Mouse (Mus musculus): Measurements from ENCODE around the gene Shroom3.

Gene Shroom3

DNA sequence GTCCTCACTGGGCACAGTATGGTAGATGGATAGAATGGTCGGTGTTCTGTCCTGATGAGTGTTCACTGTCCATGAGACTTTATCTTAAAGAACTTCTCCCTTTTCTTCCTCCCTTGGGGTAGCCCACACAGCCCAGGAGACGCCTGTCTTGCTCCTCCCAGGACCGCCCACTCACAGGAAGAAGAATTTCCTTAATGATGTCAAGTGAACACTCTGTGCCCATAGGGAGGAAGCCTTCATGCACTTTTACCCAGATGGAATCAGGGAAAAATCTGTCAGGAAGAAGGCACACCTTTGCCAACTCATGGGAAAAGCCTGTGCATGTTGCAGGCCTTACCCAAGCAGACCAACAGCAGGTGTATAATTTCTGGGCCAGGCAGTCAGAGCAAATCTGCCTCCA is 174.9 kb downstream of the Shroom3 start:
- no peak for DNase-seq

GRCm38 (mm10) chr5:92858576-92858975 is 175.3 kb downstream of the Shroom3 start:
- DNase-seq, result no peak

- DNase-seq, result no peak
Observed at GRCm38 (mm10) chr5:92861416-92862112, 178.3 kb downstream of the Shroom3 start.

GRCm38 (mm10) chr5:92865090-92865489 is 181.9 kb downstream of the Shroom3 start:
- DNase-seq, result no peak

DNA sequence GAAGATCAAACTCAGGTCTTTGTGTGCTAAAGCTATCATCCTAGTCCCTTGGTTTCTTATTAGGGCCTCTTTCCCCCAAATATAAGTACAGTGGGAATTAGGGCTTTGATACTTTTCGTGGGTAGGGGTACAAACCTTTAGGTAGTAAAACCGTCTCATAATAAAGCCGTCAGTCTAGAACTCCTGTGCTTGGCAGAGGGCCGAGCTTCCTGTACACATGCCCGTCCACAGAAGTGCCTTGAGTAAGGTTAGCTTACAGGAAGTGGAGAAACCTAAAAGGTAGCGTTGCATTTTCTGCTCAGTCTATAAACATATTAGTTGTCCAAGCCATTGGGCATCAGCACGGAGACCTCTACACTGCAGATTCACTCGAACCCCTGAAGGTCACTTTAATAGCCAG is 183.3 kb downstream of the Shroom3 start:
- no peak for DNase-seq

DNA sequence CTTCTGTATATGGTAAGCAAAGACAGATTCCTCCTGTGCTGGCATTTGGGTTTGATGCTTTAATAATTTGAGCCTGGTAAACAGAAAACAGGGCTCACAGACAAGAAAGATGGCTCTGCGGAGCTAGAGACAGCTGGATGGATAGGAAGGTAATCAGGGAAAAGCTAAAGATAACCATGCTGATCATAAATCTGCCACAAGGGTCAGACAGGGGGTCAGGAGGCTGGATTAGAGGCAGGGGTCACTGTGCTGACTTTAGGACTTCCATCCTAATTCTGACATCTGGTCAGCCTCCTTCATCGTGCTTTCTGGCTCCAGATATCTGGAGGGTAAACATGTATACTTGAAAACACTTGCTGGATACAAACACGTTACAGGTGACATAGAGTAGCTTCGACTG is 184.0 kb downstream of the Shroom3 start:
- DNase-seq, result no peak

- DNase-seq, result no peak
Observed at GRCm38 (mm10) chr5:92868231-92868630, 185.0 kb downstream of the Shroom3 start.

GRCm38 (mm10) chr5:92871048-92871447 is 187.8 kb downstream of the Shroom3 start:
- no peak for DNase-seq

GRCm38 (mm10) chr5:92872182-92872581 is 188.9 kb downstream of the Shroom3 start:
- DNase-seq, result no peak

DNA sequence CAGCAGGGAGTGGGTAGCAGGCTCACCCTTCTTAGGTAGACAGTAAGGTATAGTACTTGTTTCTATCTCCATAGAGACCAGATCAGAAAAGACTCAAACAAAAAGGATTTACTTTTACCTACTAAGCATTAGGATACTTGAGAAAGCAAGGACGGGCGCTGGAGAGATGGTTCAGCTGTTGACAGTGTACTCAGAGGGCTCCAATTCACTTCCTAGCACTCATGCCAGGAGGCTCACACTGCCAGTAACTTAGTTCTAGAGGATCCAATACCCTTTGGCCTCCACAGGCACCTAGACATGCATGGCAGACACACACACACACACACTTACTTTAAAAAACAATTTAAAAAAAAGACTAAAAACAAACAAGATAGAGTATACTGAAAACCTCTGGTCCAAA is 189.8 kb downstream of the Shroom3 start:
- no peak for DNase-seq

DNA sequence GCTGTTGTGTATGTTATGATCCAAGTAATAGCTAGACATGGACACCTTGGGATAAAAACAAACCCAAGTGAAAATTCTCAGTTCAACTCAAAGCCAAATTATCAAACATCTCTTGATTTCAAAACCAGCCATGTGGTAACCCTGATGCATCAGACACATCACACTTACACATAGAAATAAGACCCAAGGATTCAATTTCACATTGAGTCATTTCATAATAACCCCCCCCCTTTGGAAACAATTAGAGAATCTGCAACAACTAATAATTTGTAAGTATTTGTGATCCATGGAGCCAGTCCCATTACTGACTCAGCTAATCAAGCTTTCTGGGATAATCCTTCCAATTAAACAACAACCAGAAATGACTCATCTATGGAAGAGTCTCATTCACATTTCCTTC is 190.3 kb downstream of the Shroom3 start:
- no peak for DNase-seq

DNA sequence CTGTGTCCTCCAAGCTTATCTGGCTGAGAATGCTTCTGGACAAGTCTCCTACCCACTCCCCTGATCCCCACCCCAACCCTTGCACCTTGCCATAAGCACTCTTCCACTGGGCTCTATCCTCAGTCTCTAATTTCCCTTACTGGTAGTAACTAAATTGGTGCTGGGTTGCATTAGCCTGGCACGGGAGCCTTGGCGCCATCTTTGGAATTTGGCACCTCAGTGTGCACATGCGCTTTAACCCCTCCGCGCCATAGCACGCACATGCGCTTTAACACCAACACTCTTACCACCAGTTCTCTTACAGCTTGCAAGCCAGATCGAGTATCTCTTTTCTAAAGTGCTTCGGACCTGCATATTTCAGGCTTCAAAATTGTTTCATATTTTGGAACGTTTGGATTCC is 192.6 kb downstream of the Shroom3 start:
- no peak for DNase-seq

- no peak for DNase-seq
Observed at GRCm38 (mm10) chr5:92877104-92877503, 193.9 kb downstream of the Shroom3 start.

- no peak for DNase-seq
Observed at GRCm38 (mm10) chr5:92880393-92880792, 197.2 kb downstream of the Shroom3 start.

GRCm38 (mm10) chr5:92880893-92881292 is 197.7 kb downstream of the Shroom3 start:
- DNase-seq, result no peak

- DNase-seq, result no peak
Observed at GRCm38 (mm10) chr5:92886141-92886540, 202.9 kb downstream of the Shroom3 start.

DNA sequence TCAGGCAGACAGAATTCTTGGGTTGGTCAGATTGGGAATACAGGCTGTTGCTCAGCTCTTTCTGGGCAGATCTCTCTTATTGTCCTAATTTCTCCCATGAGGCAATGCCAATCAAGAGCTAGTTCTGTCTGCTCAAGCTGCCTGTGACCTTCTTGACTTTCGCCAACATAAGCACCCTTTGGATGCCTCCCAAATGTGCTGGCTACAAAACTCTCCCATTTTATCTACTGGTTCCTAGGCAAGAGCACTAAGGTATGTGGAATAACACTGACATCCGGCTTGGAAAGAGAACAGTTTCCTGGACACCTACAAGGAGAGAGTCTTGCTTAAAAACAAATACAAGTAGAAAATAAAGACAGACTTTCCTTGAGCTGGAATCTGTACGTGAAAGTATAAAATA is 204.3 kb downstream of the Shroom3 start:
- DNase-seq, result no peak

- no peak for DNase-seq
Observed at GRCm38 (mm10) chr5:92888628-92889241, 205.5 kb downstream of the Shroom3 start.

GRCm38 (mm10) chr5:92890902-92891301 is 207.7 kb downstream of the Shroom3 start:
- no peak for DNase-seq

GRCm38 (mm10) chr5:92893284-92893683 is 210.0 kb downstream of the Shroom3 start:
- DNase-seq, result no peak

DNA sequence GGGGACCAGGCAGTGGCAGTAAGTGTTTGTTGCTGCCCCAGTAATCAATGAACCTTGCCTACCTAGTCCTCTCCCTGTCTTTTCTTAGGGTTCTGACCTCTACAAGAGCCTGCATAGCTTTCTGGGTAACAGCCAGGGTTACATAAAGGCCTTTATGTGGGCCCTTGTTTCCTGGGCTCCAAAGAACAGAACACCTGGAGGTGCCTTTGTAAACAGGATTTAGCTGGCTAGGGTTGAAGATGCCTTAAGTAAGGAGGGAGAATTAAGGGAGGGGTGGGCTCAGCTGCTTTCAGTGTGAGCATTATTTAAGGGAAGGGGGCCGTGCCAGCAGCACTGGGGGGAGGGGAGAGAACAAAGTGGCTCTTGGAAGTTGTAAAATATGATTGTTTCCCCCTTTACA is 210.5 kb downstream of the Shroom3 start:
- DNase-seq, result no peak

DNA sequence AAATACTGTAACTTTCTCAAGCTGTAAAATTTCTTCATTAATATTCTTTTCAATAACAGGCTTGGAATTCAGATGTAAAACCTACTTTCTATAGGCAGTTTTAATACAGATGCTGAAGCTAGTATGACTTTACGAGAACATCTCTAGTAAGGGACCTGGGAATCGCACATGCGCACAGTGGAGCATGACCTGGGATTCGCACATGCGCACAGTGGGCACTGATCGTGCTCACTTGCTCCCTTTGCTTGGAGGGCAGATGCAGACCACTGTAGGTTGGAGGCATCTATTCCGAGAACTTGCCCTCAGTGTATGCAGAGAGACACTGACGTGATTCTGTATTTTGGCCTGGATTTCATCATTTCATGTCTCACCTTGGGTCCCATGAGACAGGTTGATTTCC is 212.6 kb downstream of the Shroom3 start:
- DNase-seq, result no peak

DNA sequence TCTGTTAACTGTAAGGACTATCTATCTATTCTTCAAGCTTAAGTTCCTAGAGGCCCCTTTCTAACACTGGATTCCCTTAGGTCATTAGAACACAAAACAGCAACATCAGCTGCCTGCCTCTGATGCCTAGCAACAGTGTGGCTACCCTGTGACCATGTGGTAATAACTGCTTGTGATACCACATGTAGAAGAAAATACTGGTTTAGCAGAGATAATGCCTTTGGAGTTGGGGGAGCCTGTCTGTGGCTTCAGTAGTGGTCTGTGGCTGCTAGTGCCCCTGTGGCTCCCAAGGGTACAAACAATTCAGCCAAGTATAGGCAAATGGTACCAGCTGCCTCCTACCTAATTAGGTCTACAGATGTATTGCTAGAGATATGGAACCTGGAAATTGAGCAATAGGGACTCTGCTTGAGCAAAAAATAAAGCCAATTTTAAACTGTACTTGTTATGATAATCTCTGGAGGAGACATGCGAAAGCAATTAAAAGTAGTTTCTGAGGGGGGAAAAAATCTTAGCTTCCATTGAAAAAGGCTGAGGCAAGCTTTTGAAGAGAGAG is 213.6 kb downstream of the Shroom3 start:
- no peak for DNase-seq

All from B cell, adult 2 months (primary cell).